Mouse (Mus musculus) erythroblast, embryonic 14.5 days (primary cell): ENCODE data around the gene BC030867.

Experiments used
- GATA1 ChIP-seq: IDR thresholded peaks from 2 replicates; pipeline ENCODE4 v1.6.1; 2012; ENCODE audit warnings: low read length, inconsistent platforms, mixed read lengths
- TAL1 ChIP-seq: IDR thresholded peaks from 3 replicates; pipeline ENCODE4 v1.6.1; 2012; ENCODE audit warnings: low read length, inconsistent platforms, mixed read lengths

GRCm38 (mm10) chr11:102290141-102290540, 41.5 kb downstream of the BC030867 start:
- TF ChIP-seq GATA1 (no peak), TAL1 (no peak)
